Mouse (Mus musculus): ENCODE measurements around the gene Ier5.

GRCm38 (mm10) chr1:155108412-155108811, 9.0 kb upstream of the Ier5 start:
- no peak for TF ChIP-seq CTCF (IDR thresholded peaks at IDR 0.05; ENCODE audit: low read depth, low read length)
- no peak for TF ChIP-seq POLR2A (IDR thresholded peaks at IDR 0.05; ENCODE audit: insufficient read depth, low read length)

All from ES-Bruce4 (cell line).